Mouse (Mus musculus) erythroblast, adult 5-6 weeks (primary cell): ENCODE measurements around the gene Slc35f3. TPM values are rescaled to one million over a fixed set of nuclear protein-coding genes. Genes with fewer than 3 reads are reported as not detected.
A peak's percentile ranks its signal among the peaks of the same experiment; 100 is the strongest.

Experiments used
- ATAC-seq: replicated peaks from 2 replicates; pipeline ENCODE4 v1.8.0; 2016; ENCODE audit warnings: moderate number of reproducible peaks, mild to moderate bottlenecking, moderate TSS enrichment, inconsistent platforms; ENCODE audit not compliant: poor library complexity, low FRiP score, severe bottlenecking
- total RNA-seq, 2 experiments: library from RNA; stranded (forward) in 1 of 2; stranded (reverse) in 1 of 2; fragments of 150-400 nt in 1 of 2; fragments of 200-764, 138-1000 nt in 1 of 2; gene quantifications; 2 replicates each; pipeline versions ENCODE4 v1.2.3 to v1.2.4; 2015 to 2017; ENCODE audit warnings: low replicate concordance in 2 of 2

The Slc35f3 gene
- total RNA-seq, 2 experiments from 2014 or later: not detected

DNA sequence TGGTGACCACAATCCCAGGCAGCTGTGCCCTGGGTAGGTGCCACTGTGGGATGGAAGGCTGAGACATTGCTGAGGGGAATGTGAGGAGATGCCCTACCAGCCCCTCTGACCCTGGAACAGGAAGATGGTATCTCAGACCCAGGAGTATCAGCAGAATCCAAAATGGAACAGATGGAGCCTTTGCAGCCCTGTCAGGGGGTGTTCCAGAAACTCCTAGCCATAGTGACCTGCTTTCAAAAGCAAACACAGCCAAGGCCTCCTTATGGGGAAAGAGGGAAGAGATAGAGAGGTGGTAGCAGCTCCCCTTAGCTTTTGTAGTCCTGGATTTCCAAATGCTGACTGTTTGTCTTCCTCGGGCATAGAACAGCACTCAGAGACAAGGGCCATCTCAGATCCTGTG is 27.8 kb downstream of the Slc35f3 start:
- no peak for ATAC-seq

- ATAC-seq: 0 out of 2 replicates have a peak, but pooled peaks have one; percentile 52
Observed at GRCm38 (mm10) chr8:126326731-126327130, 28.4 kb downstream of the Slc35f3 start.

DNA sequence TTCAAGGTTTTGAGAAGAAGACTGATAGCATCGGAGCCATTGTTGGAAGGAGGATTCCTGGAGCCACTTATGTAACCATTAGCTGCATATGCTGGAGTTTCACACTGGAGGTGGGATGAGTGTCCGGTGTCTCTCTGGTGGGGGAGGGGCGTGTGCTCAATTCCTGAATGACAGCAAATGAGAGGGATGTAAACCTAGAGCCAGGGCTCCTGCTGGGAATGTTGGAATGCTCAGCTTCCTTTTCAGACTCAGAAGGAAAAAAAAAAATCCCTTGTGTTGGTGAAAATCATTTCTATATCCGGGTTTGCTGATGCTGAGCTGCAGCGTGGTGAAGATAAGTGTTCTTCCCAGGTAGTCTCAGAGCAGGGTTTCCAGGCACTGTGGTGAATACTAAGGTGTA is 29.4 kb downstream of the Slc35f3 start:
- no peak for ATAC-seq

DNA sequence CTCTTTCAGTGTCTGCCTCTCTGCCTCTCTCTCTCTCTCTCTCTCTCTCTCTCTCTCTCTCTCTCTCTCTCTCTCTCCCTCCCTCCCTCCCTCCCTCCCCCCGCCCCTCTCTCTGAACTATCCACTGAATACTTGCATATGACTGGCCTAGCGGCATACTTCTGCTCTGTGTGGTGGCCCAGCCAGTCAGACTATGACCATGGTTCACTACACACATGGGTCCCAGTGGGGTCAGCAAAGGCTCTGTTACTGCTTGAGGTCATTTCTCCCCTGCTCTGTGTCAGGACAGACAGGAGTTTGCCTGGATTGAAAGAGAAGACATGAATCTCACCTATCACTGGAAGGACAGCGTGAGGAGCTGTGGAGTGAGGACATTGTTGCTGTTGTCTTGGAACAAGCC is 40.5 kb downstream of the Slc35f3 start:
- no peak for ATAC-seq

DNA sequence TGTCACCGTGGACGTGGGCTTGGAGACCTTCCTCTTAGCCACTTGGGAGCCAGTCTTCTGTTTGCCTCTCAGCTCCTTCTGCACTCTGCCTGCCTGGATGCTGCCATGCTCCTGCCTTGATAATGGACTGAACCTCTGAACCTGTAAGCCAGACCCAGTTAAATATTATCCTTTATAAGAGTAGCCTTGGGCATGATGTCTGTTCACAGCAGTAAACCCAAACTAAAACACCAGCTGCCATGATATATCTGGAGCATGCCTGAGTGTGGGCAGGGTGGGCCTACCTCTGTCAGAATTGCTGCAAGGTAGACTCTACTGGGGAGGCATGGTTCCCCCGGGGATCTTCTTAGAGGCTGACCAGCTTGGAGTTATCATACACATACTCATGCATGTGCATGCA is 41.0 kb downstream of the Slc35f3 start:
- no peak for ATAC-seq

- no peak for ATAC-seq
Observed at GRCm38 (mm10) chr8:126341200-126341599, 42.8 kb downstream of the Slc35f3 start.

DNA sequence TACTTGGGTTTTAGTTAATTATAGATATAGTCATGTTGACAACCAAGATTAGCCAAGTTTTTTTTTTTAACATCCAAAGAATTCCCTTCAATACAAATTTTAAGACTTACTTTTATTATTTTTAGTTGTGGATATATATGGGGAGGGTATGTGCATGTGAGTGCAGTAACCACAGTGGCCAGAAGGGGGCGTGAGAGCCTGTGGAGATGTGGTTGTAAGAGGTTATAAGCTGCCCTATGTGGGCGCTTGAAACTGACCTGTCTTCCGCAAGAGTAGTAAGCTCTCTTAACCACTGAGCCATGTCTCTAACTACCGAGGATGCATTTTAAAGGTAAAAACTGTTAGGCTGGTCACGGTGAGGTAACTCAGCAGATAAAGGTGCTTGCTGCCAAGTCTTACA is 45.1 kb downstream of the Slc35f3 start:
- ATAC-seq: no peak

GRCm38 (mm10) chr8:126345100-126345499 is 46.7 kb downstream of the Slc35f3 start:
- no peak for ATAC-seq

GRCm38 (mm10) chr8:126353259-126353658 is 54.9 kb downstream of the Slc35f3 start:
- ATAC-seq: no peak

DNA sequence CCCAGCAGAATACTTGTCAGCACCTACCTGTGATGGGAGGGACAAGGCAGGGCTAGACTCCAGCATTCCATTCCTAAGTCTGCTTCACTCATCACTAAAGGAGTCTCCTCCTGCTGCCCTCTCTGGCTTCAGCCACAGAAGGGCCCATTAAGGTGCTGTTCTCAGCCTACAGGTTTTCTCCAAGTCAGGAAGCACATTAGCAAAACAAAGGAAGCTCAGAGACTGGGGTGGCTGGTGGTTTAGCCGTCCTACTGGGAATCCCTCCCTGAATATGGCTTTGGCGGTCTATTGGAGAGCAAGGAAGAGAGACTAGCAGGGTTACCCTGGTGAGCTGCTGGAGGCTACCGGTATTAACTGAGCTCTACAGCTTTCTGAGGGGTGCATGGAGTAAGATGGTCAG is 59.6 kb downstream of the Slc35f3 start:
- ATAC-seq: no peak

DNA sequence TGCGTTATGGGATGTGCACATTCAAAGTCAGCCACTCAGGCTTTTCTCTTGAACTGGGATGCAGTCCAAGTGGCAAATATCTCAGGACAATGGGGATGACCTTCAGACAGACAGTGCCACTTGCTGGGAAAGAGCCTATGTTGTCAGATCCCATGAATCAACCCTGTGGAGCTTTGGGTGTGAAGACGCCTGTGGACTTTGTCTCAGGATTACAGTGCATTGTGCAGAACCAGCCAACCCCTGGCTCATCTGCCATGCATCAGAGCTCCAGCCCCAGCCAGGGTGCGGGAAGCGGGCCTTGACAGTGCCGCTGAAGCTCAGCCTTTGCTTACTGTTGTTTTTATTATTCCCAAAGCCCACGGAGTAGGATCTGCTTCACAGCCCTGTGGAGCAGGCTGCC is 60.9 kb downstream of the Slc35f3 start:
- ATAC-seq: no peak

- no peak for ATAC-seq
Observed at GRCm38 (mm10) chr8:126360106-126360505, 61.7 kb downstream of the Slc35f3 start.

GRCm38 (mm10) chr8:126360701-126361100 is 62.3 kb downstream of the Slc35f3 start:
- no peak for ATAC-seq

DNA sequence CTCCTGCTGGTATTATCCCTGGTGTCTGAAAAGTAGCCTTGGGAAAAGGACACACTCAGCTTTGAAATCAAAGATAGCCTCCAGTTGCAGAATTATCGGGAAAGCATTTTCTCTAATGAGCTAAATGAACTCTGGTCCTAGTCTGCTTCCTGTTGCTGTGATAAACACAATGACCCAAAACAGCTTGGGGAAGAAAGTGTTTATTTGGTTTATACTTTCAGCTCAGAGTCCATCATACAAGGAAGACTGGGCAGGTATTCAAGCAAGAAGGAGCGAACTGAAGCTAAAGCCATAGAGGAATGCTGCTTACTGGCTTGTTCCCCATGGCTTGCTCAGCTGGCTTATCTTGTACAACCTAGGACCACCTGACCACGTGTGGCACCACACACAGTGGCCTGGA is 67.9 kb downstream of the Slc35f3 start:
- ATAC-seq: no peak

DNA sequence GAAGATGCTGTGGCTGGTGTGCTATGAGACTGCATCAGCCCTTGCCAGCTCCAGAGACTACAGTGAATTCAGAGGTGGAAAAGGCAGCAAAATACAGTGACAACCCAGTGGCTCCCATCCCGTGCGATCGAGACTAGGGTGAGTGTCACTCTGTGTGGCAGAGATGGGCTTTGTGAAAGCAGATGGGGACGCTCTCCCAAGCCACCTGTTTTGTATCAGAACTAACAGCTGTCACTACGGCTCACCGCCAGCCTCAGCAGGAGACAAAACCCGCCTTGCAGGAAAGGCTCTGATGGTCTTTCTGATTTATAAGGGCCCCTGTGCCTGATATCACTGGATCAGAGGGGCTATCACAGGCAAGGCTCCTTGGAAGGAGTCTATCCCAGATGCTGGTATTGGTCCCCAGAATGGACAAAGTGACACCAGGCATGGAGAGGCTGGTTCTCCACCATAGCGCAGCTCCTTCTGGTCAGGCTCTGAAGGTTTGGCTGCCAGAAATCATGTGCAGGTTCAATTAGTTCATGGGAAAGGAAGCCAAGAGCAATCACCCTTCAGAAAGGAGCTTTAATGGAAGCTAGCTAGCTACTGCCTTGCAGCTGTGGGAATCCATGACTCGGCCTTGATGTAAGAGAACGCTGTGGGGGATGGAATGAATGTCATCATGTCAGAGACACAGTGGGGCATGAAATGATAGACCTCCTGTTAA is 70.1 kb downstream of the Slc35f3 start:
- no peak for ATAC-seq

GRCm38 (mm10) chr8:126371871-126372270 is 73.5 kb downstream of the Slc35f3 start:
- no peak for ATAC-seq

DNA sequence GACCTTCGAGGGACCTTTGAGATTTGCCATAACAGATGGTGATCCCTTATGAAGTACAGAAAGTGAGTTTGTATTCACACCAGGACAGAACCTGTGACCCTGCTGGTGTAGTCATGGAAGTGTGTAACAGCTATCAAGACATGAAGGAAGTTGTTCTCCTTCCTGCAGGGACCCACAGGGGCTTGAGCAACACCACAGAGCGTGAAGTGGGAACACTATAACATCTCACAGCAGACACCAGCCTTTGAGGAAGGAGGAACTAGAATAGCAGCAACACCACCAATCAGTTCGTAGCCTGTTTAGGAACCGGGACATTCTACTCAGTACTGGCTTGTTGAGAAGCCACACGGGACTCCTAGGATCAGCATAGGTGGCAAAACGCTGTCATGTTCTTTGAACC is 81.2 kb downstream of the Slc35f3 start:
- ATAC-seq: no peak

DNA sequence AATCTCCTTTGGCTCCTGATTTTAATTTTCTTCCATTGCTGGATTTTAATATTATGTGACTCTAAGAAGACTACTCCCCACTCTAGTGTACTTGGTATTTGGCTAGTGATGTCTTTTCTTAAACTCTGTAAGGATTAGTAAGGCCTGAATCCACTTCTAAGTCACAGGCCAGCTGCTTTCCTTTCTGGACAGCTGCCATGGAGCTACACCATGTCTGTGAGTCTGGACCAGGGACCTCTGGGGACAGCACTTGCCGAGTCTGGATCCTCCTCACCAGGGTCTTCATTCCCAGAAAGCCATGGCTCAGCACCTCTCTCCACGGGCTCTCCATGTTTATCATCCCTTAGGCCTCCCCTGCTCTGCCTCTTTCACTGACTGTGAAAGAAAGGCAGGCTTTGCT is 81.8 kb downstream of the Slc35f3 start:
- no peak for ATAC-seq

- ATAC-seq: no peak
Observed at GRCm38 (mm10) chr8:126381299-126381698, 82.9 kb downstream of the Slc35f3 start.

DNA sequence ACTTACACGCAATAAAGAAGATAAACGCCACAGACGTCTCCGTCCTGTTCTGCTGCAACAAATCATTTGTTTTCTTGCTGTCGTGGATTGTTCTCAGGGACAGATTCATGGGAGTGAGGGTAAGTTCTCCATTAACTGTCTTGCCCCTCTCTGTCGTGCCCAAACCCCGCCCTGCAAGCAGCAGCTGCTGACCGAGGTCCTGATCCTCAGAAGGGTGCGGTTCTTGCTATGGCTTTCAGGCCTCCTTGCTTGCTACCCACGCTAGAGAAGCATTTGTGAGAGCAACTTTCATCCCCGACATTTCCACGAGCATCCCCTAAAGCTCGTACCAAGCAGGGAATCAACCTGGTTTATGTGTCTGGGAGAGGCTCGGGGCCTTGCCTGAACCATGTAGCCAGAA is 83.9 kb downstream of the Slc35f3 start:
- ATAC-seq: no peak

- no peak for ATAC-seq
Observed at GRCm38 (mm10) chr8:126382749-126383148, 84.4 kb downstream of the Slc35f3 start.

GRCm38 (mm10) chr8:126387566-126387965 is 89.2 kb downstream of the Slc35f3 start:
- ATAC-seq: no peak
